Mouse (Mus musculus): Measurements from ENCODE around the gene Thoc2. TPM values are rescaled to one million over a fixed set of nuclear protein-coding genes. Genes with fewer than 3 reads are reported as not detected.

The Thoc2 gene
- polyA plus RNA-seq, 1 experiment, result 4.3 TPM

DNA sequence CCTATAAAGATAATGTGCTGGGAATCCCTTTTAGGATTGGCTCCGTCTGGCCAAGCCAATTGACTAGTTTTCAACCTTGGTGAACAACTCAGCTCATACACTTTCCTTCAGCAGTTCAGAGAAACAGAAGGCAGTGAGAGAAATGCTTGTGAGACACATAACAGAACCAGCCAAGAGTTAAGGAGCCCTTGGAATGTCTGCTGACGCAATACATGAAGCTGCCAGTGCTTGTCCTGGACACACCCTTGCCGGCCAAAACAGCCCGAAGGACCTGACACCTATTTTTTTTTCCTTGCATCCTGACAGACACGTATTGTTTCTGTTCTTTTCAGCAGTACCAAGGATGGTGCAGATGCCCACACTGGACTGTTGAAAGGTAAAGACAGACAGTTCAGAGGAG lies 4.2 kb upstream of the Thoc2 start:
- Histone ChIP-seq H3K79me2 (ENCODE audit: control insufficient read depth, insufficient read depth) (no peaks in the 10 kb centered on the region), H3K79me3 (ENCODE audit: low read depth) (no peaks in the 10 kb centered on the region), H3K36me3 (ENCODE audit: control insufficient read depth, insufficient read depth) (no peaks in the 10 kb centered on the region), H3K27me3 (ENCODE audit: control insufficient read depth, insufficient read depth, insufficient read length) (no peaks in the 10 kb centered on the region), H3ac (ENCODE audit: control insufficient read depth, insufficient read length, low read depth) (no peak overlapping the region), H3K4me3 (ENCODE audit: insufficient read depth, poor library complexity, severe bottlenecking) (no peak overlapping the region)
- TF ChIP-seq MYOD1 (IDR thresholded peaks at IDR 0.05; ENCODE audit: control insufficient read depth, insufficient read length, low read depth) (no peak), USF1 (IDR thresholded peaks at IDR 0.05; ENCODE audit: low read depth) (no peak), MAX (IDR thresholded peaks at IDR 0.05) (no peak), CTCF (IDR thresholded peaks at IDR 0.05; ENCODE audit: control insufficient read depth, insufficient read depth, insufficient read length) (no peak), CEBPB (IDR thresholded peaks at IDR 0.05; ENCODE audit: low read depth) (peak; percentile 15), MYOG (IDR thresholded peaks at IDR 0.05; ENCODE audit: control insufficient read depth, extremely low read depth, insufficient read length) (no peak), FOSL1 (IDR thresholded peaks at IDR 0.05; ENCODE audit: insufficient read depth, low read length, poor library complexity, severe bottlenecking) (no peak)

DNA sequence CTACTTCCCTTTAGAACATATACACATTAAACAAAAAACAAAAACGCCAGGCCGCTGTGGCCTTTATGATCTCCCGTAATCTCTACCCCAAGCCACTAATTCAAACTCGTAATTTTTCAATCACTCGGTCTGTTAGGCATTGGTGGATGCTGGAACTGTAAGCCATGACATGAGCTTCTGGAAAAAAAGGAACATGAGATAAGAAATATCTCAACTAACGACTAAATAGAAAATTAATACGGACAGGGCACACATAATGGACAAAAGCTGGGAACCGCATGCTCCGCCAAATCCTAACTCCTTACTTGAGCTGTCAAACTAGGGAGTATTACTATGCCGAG lies 8.4 kb downstream of the Thoc2 start:
- no peak for TF ChIP-seq USF1 (IDR thresholded peaks at IDR 0.05; ENCODE audit: low read depth)
- H3K79me2 ChIP-seq (ENCODE audit: control insufficient read depth, insufficient read depth), result peaks cover 45% of the 10 kb centered on the region
- no peaks in the 10 kb centered on the region for H3K36me3 ChIP-seq (ENCODE audit: control insufficient read depth, insufficient read depth)
- peak overlapping the region; percentile 51 for H3K4me3 ChIP-seq (ENCODE audit: insufficient read depth, poor library complexity, severe bottlenecking)
- no peaks in the 10 kb centered on the region for H3K27me3 ChIP-seq (ENCODE audit: control insufficient read depth, insufficient read depth, insufficient read length)
- H3K79me3 ChIP-seq (ENCODE audit: low read depth), result peaks cover 40% of the 10 kb centered on the region
- no peak overlapping the region for H3ac ChIP-seq (ENCODE audit: control insufficient read depth, insufficient read length, low read depth)

- H3K36me3 ChIP-seq (ENCODE audit: control insufficient read depth, insufficient read depth), result no peaks in the 10 kb centered on the region
- H3K79me3 ChIP-seq (ENCODE audit: low read depth), result peaks cover 43% of the 10 kb centered on the region
- peak overlapping the region; percentile 51 for H3K4me3 ChIP-seq (ENCODE audit: insufficient read depth, poor library complexity, severe bottlenecking)
- peak overlapping the region; percentile 77 for H3ac ChIP-seq (ENCODE audit: control insufficient read depth, insufficient read length, low read depth)
- no peaks in the 10 kb centered on the region for H3K27me3 ChIP-seq (ENCODE audit: control insufficient read depth, insufficient read depth, insufficient read length)
- TF ChIP-seq CTCF (IDR thresholded peaks at IDR 0.05; ENCODE audit: control insufficient read depth, insufficient read depth, insufficient read length), result no peak
- TF ChIP-seq MAX (IDR thresholded peaks at IDR 0.05), result no peak
- TF ChIP-seq USF1 (IDR thresholded peaks at IDR 0.05; ENCODE audit: low read depth), result no peak
- TF ChIP-seq MYOD1 (IDR thresholded peaks at IDR 0.05; ENCODE audit: control insufficient read depth, insufficient read length, low read depth), result no peak
- no peak for TF ChIP-seq CEBPB (IDR thresholded peaks at IDR 0.05; ENCODE audit: low read depth)
- no peak for TF ChIP-seq FOSL1 (IDR thresholded peaks at IDR 0.05; ENCODE audit: insufficient read depth, low read length, poor library complexity, severe bottlenecking)
- TF ChIP-seq MYOG (IDR thresholded peaks at IDR 0.05; ENCODE audit: control insufficient read depth, extremely low read depth, insufficient read length), result no peak
- H3K79me2 ChIP-seq (ENCODE audit: control insufficient read depth, insufficient read depth), result peaks cover 50% of the 10 kb centered on the region
Observed at GRCm38 (mm10) chrX:41911390-41912060, 8.9 kb downstream of the Thoc2 start.

DNA sequence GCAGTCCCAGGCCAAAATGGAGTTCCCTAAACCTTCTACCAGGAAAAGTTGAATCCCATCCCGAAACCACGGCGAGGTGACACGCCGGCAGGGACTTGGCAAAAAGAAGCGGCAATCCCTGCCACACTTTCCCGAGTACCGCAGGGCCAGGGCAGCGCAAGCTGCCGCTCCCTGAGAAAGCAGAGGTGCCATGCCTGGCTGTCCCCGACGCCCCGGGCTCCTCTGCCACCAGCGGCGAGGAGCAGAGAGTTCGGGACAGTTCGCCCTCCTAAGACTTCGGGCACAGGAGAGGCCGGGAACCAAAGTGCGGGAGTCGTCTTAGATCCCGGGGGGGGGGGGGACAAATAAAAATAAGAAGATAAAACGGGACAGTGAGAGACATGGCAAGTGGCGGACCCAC lies 9.5 kb downstream of the Thoc2 start:
- no peaks in the 10 kb centered on the region for H3K36me3 ChIP-seq (ENCODE audit: control insufficient read depth, insufficient read depth)
- TF ChIP-seq CEBPB (IDR thresholded peaks at IDR 0.05; ENCODE audit: low read depth) (no peak), FOSL1 (IDR thresholded peaks at IDR 0.05; ENCODE audit: insufficient read depth, low read length, poor library complexity, severe bottlenecking) (no peak), MYOD1 (IDR thresholded peaks at IDR 0.05; ENCODE audit: control insufficient read depth, insufficient read length, low read depth) (no peak), USF1 (IDR thresholded peaks at IDR 0.05; ENCODE audit: low read depth) (no peak), CTCF (IDR thresholded peaks at IDR 0.05; ENCODE audit: control insufficient read depth, insufficient read depth, insufficient read length) (no peak), MYOG (IDR thresholded peaks at IDR 0.05; ENCODE audit: control insufficient read depth, extremely low read depth, insufficient read length) (no peak), MAX (IDR thresholded peaks at IDR 0.05) (no peak)
- H3K4me3 ChIP-seq (ENCODE audit: insufficient read depth, poor library complexity, severe bottlenecking), result peak overlapping the region; percentile 51
- H3K79me2 ChIP-seq (ENCODE audit: control insufficient read depth, insufficient read depth), result peaks cover 56% of the 10 kb centered on the region
- peak overlapping the region; percentile 77 for H3ac ChIP-seq (ENCODE audit: control insufficient read depth, insufficient read length, low read depth)
- peaks cover 48% of the 10 kb centered on the region for H3K79me3 ChIP-seq (ENCODE audit: low read depth)
- H3K27me3 ChIP-seq (ENCODE audit: control insufficient read depth, insufficient read depth, insufficient read length), result no peaks in the 10 kb centered on the region

DNA sequence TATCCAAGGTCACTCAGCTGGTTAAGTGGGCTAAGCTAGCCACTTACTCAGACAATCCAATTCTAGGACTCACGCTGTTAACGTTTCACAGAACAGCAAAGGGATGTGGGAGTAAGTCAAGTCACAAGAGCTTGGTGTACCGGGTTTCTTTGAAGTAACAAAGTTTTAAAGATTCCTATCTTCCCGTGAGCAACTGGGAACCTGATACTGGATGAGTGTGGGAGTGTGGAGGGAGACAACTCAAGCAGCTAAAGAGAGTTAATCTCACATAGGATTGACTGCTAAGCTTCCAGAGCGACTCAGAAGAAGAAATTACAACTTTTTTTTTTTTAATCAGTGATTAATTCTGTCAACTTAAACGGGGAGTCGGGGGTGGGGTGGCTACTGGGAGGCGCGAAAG lies 10.0 kb downstream of the Thoc2 start:
- Histone ChIP-seq H3K4me3 (ENCODE audit: insufficient read depth, poor library complexity, severe bottlenecking) (peak overlapping the region; percentile 51), H3ac (ENCODE audit: control insufficient read depth, insufficient read length, low read depth) (peak overlapping the region; percentile 77), H3K36me3 (ENCODE audit: control insufficient read depth, insufficient read depth) (no peaks in the 10 kb centered on the region), H3K27me3 (ENCODE audit: control insufficient read depth, insufficient read depth, insufficient read length) (no peaks in the 10 kb centered on the region), H3K79me3 (ENCODE audit: low read depth) (peaks cover 49% of the 10 kb centered on the region), H3K79me2 (ENCODE audit: control insufficient read depth, insufficient read depth) (peaks cover 61% of the 10 kb centered on the region)
- TF ChIP-seq USF1 (IDR thresholded peaks at IDR 0.05; ENCODE audit: low read depth) (no peak), CEBPB (IDR thresholded peaks at IDR 0.05; ENCODE audit: low read depth) (no peak)

DNA sequence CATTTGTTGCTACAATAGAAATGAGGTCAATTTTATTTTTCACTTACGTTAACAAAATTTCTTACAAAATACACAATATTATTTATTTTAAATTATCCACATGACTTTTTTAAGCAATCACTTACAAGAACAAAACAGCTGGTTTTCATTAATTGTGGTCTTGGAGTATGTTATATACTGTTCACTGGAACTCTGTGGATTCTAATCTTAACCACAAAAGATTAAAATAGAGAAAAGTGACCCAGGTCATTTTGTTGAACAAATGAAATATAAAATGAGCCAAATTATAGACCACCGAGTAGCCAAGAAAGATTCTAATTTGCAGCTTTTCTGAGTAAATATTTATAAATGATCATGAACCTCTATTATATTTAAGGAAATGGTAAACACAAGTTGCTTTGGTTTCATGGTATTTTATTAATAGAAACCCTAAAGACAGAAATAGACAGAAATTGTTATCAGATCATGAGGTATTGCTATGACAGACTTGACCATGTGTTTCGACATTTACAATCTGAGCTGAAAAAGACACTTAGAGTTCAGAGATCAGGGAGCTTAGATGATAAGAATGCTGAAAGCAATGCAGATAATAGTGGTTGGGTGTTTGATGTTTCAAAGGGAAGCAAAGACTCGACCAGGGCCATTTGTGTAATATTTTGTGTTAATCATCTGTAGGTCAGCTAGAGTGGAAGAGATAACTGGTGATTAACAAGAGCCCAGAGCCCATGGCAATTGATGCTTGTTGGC lies 35.5 kb downstream of the Thoc2 start:
- Histone ChIP-seq H3ac (ENCODE audit: control insufficient read depth, insufficient read length, low read depth) (no peak overlapping the region), H3K79me3 (ENCODE audit: low read depth) (peaks cover 4% of the 10 kb centered on the region), H3K27me3 (ENCODE audit: control insufficient read depth, insufficient read depth, insufficient read length) (no peaks in the 10 kb centered on the region), H3K79me2 (ENCODE audit: control insufficient read depth, insufficient read depth) (peaks cover 11% of the 10 kb centered on the region), H3K4me3 (ENCODE audit: insufficient read depth, poor library complexity, severe bottlenecking) (no peak overlapping the region), H3K36me3 (ENCODE audit: control insufficient read depth, insufficient read depth) (no peaks in the 10 kb centered on the region)
- TF ChIP-seq MYOG (IDR thresholded peaks at IDR 0.05; ENCODE audit: control insufficient read depth, extremely low read depth, insufficient read length) (no peak), CEBPB (IDR thresholded peaks at IDR 0.05; ENCODE audit: low read depth) (no peak), MAX (IDR thresholded peaks at IDR 0.05) (no peak), USF1 (IDR thresholded peaks at IDR 0.05; ENCODE audit: low read depth) (no peak), CTCF (IDR thresholded peaks at IDR 0.05; ENCODE audit: control insufficient read depth, insufficient read depth, insufficient read length) (no peak), FOSL1 (IDR thresholded peaks at IDR 0.05; ENCODE audit: insufficient read depth, low read length, poor library complexity, severe bottlenecking) (no peak), MYOD1 (IDR thresholded peaks at IDR 0.05; ENCODE audit: control insufficient read depth, insufficient read length, low read depth) (no peak)
